Mouse (Mus musculus): Measurements from ENCODE around the gene Slc23a4. TPM values are rescaled to one million over a fixed set of nuclear protein-coding genes. Genes with fewer than 3 reads are reported as not detected.

The Slc23a4 gene
- polyA plus RNA-seq, 1 experiment from 2014 or later, result 0.33 TPM

- H3K4me3 ChIP-seq, result no peak overlapping the region
- no peak overlapping the region for H3K9ac ChIP-seq
- H3K36me3 ChIP-seq, result no peaks in the 10 kb centered on the region
- H3K27me3 ChIP-seq (replicated peaks), result peaks cover 16% of the 10 kb centered on the region; the same call in 1 of the 2 replicates
- ATAC-seq, result no peak
- no peaks in the 10 kb centered on the region for H3K9me3 ChIP-seq (replicated peaks)
- 65% methylated on average over 4 of the region's 4 CpGs for WGBS (ENCODE audit: insufficient replicate concordance)
- no peak overlapping the region for H3K4me2 ChIP-seq
- H3K27ac ChIP-seq, result no peak overlapping the region
- peaks cover 8% of the 10 kb centered on the region for H3K4me1 ChIP-seq
Measured at GRCm38 (mm10) chr6:34996496-34996895, 8.3 kb upstream of the Slc23a4 start.

- peak overlapping the region; percentile 69 for H3K4me2 ChIP-seq
- peak overlapping the region; percentile 34; the same call in 1 of the 2 replicates for H3K4me3 ChIP-seq
- 8% methylated on average over 13 of the region's 13 CpGs for WGBS (ENCODE audit: insufficient replicate concordance)
- no peaks in the 10 kb centered on the region for H3K9me3 ChIP-seq (replicated peaks)
- peaks cover 8% of the 10 kb centered on the region for H3K4me1 ChIP-seq
- no peaks in the 10 kb centered on the region for H3K36me3 ChIP-seq
- no peak overlapping the region for H3K9ac ChIP-seq
- H3K27me3 ChIP-seq (replicated peaks), result peaks cover 16% of the 10 kb centered on the region; the same call in 1 of the 2 replicates
- H3K27ac ChIP-seq, result no peak overlapping the region
- peak; percentile 62 for ATAC-seq
Measured at GRCm38 (mm10) chr6:34995265-34995681, 7.1 kb upstream of the Slc23a4 start.

- H3K36me3 ChIP-seq, result no peaks in the 10 kb centered on the region
- WGBS (ENCODE audit: insufficient replicate concordance), result 25% methylated on average over 5 of the region's 5 CpGs
- peak overlapping the region; percentile 69 for H3K4me2 ChIP-seq
- no peak overlapping the region for H3K9ac ChIP-seq
- H3K4me1 ChIP-seq, result peaks cover 8% of the 10 kb centered on the region
- H3K27ac ChIP-seq, result no peak overlapping the region
- H3K9me3 ChIP-seq (replicated peaks), result no peaks in the 10 kb centered on the region
- peaks cover 16% of the 10 kb centered on the region; the same call in 1 of the 2 replicates for H3K27me3 ChIP-seq (replicated peaks)
- H3K4me3 ChIP-seq, result peak overlapping the region; percentile 34; the same call in 1 of the 2 replicates
- peak; percentile 49; the same call in 1 of the 2 replicates for ATAC-seq
Measured at GRCm38 (mm10) chr6:34994692-34995091, 6.5 kb upstream of the Slc23a4 start.

DNA sequence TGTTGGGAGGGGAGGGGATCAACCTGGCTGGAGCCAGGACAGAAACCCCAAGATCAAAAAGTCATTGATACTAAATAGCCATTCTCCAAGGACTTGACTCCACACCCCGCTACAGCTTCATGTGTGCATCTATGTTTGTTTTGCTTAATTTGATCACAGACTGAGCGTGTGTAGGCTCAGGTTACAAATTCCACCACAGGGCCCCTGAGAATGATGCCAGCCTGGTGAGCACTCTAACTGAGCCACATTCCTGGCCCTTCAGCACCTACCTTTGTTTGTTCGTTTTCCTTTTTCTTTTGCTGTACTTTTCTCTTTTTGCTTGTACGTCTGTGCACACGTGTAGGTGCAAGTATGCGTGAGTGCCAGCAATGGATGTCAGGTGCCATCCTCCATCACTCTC, 1.1 kb upstream of the Slc23a4 start:
- H3K4me1 ChIP-seq, result peaks cover 18% of the 10 kb centered on the region
- H3K4me2 ChIP-seq, result no peak overlapping the region
- H3K9ac ChIP-seq, result no peak overlapping the region
- H3K4me3 ChIP-seq, result no peak overlapping the region
- H3K36me3 ChIP-seq, result no peaks in the 10 kb centered on the region
- WGBS (ENCODE audit: insufficient replicate concordance), result 75% methylated on average over 6 of the region's 6 CpGs
- H3K27ac ChIP-seq, result no peak overlapping the region
- H3K27me3 ChIP-seq (replicated peaks), result peaks cover 12% of the 10 kb centered on the region; the same call in 1 of the 2 replicates
- no peak for ATAC-seq
- no peaks in the 10 kb centered on the region for H3K9me3 ChIP-seq (replicated peaks)

DNA sequence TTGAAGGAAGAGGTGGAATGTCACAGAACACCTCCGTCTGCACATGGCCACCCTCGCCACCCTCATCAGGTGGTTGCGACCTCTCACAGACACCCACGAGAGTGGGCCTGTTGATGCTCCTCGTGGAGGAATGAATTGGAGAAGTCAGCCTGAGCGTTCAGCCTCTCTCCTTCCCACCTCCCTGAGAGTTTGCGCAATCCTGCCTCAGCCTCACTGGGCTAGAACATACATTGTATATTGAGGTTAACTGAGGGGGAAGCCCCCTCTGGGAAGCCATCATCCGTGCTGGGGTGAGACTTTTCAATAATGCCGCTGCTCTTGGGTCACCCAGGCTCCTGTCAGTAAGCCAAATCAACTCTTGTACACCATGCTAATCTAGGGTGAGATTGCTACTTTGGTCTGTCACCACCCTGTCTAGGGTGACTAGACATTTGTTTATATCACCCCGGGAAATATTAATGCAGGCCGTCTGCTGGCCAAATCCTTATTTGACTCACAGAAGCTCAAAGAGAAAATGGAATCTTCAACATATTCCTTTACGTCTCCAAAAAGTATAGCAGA, 1.0 kb downstream of the Slc23a4 start:
- H3K27ac ChIP-seq, result no peak overlapping the region
- peaks cover 12% of the 10 kb centered on the region; the same call in 1 of the 2 replicates for H3K27me3 ChIP-seq (replicated peaks)
- ATAC-seq, result no peak
- no peaks in the 10 kb centered on the region for H3K36me3 ChIP-seq
- no peaks in the 10 kb centered on the region for H3K9me3 ChIP-seq (replicated peaks)
- H3K4me3 ChIP-seq, result no peak overlapping the region
- H3K4me1 ChIP-seq, result peaks cover 18% of the 10 kb centered on the region
- 57% methylated on average over 12 of the region's 12 CpGs for WGBS (ENCODE audit: insufficient replicate concordance)
- no peak overlapping the region for H3K4me2 ChIP-seq
- no peak overlapping the region for H3K9ac ChIP-seq

DNA sequence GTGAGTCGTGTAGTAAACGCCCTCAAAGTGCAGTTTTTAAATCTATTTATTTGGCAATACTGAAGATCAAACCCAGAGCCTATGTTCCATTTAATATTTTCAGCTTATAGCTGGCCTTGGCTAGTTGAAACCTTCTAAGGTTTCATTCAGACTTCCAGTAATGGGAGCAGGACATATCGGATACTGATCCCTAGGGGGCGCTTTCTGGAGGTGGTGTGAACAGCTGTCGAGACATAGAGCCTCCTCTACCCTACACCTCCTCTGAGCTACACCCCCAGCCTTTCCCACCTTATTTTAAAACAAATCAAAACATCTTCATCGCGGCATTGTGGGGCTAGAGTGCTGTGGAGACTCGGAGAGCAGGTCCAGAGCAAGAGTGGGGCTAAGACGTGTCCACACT, 7.5 kb downstream of the Slc23a4 start:
- ATAC-seq, result no peak
- WGBS (ENCODE audit: insufficient replicate concordance), result 49% methylated on average over 9 of the region's 9 CpGs
- Histone ChIP-seq H3K4me1 (no peaks in the 10 kb centered on the region), H3K9me3 (replicated peaks) (no peaks in the 10 kb centered on the region), H3K4me3 (no peak overlapping the region), H3K27me3 (replicated peaks) (no peaks in the 10 kb centered on the region), H3K4me2 (no peak overlapping the region), H3K36me3 (no peaks in the 10 kb centered on the region), H3K9ac (no peak overlapping the region), H3K27ac (no peak overlapping the region)

DNA sequence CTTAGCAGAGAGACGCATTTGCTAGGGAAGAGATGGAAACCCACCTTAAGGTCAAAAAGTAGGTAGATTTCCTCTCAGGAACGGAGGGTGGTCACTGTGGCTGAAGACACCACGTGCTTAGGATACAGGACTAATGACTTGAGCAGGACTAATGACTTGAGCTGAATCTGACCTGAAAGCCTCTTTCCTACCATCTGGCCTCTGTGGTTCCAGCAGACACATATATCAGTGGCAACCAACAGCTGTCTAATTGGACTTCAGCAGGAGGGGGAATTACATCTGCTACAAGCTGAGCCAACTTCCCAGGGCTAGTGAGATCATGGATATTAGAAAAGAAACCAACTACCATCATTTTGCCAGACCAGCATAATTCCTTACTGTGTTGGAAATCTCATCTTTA, 8.9 kb downstream of the Slc23a4 start:
- no peak for ATAC-seq
- Histone ChIP-seq H3K4me2 (no peak overlapping the region), H3K36me3 (no peaks in the 10 kb centered on the region), H3K4me1 (no peaks in the 10 kb centered on the region), H3K4me3 (no peak overlapping the region), H3K9me3 (replicated peaks) (no peaks in the 10 kb centered on the region), H3K9ac (no peak overlapping the region), H3K27ac (no peak overlapping the region), H3K27me3 (replicated peaks) (no peaks in the 10 kb centered on the region)
- WGBS (ENCODE audit: insufficient replicate concordance), result 61% methylated on average over 3 of the region's 3 CpGs

GRCm38 (mm10) chr6:34971181-34971580, 17.0 kb downstream of the Slc23a4 start:
- no peaks in the 10 kb centered on the region for H3K4me1 ChIP-seq
- WGBS (ENCODE audit: insufficient replicate concordance), result 58% methylated on average over 3 of the region's 3 CpGs
- no peaks in the 10 kb centered on the region for H3K9me3 ChIP-seq (replicated peaks)
- H3K9ac ChIP-seq, result no peak overlapping the region
- H3K27ac ChIP-seq, result no peak overlapping the region
- no peak overlapping the region for H3K4me3 ChIP-seq
- H3K4me2 ChIP-seq, result no peak overlapping the region
- H3K27me3 ChIP-seq (replicated peaks), result no peaks in the 10 kb centered on the region
- ATAC-seq, result no peak
- H3K36me3 ChIP-seq, result no peaks in the 10 kb centered on the region

DNA sequence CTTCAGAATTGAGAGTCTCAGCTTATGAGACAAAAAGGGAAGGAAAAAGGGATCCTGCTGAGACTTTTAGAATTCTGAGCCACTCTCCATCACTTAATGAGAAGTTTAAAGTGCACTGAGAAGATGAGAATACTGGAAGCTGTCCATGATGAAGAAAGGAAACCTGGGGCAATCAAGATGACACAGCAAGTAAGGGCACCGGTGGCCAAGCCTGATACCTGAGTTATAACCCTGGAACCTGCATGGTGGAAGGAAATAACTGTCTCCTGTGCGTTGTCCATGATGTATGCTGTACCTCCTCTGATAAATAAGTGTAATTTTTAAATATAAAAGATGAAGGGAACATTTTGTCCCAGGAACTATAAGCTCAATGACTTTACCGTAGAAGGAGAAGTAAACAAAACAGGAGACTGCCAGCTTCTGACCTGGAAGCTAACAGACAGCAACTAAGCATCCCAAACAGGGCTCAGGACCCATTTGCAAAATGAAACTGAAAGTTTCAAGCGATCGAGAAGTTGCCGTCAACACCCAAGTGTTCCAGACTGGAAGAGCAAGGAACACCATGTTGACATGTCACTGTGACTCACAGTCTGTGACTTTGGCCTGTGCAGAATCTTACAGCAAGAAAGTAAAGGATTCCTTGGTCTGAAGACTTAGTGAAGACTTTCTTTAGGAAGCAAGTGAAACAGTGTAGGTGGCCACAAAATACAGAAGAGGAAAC, 22.2 kb downstream of the Slc23a4 start:
- H3K9me3 ChIP-seq (replicated peaks), result no peaks in the 10 kb centered on the region
- H3K36me3 ChIP-seq, result no peaks in the 10 kb centered on the region
- H3K4me3 ChIP-seq, result no peak overlapping the region
- ATAC-seq, result no peak
- 67% methylated on average over 6 of the region's 6 CpGs for WGBS (ENCODE audit: insufficient replicate concordance)
- no peak overlapping the region for H3K9ac ChIP-seq
- no peaks in the 10 kb centered on the region for H3K4me1 ChIP-seq
- H3K27ac ChIP-seq, result no peak overlapping the region
- H3K4me2 ChIP-seq, result no peak overlapping the region
- no peaks in the 10 kb centered on the region for H3K27me3 ChIP-seq (replicated peaks)

GRCm38 (mm10) chr6:34964550-34964949, 23.7 kb downstream of the Slc23a4 start:
- Histone ChIP-seq H3K4me3 (no peak overlapping the region), H3K36me3 (no peaks in the 10 kb centered on the region), H3K27ac (no peak overlapping the region), H3K9ac (no peak overlapping the region), H3K4me1 (no peaks in the 10 kb centered on the region), H3K4me2 (no peak overlapping the region), H3K9me3 (replicated peaks) (no peaks in the 10 kb centered on the region), H3K27me3 (replicated peaks) (no peaks in the 10 kb centered on the region)
- WGBS (ENCODE audit: insufficient replicate concordance), result 49% methylated on average over 2 of the region's 2 CpGs
- ATAC-seq, result no peak

- 80% methylated on average over 7 of the region's 7 CpGs for WGBS (ENCODE audit: insufficient replicate concordance)
- peaks cover 13% of the 10 kb centered on the region; the same call in 1 of the 2 replicates for H3K4me1 ChIP-seq
- H3K27me3 ChIP-seq (replicated peaks), result no peaks in the 10 kb centered on the region
- H3K4me3 ChIP-seq, result no peak overlapping the region
- no peaks in the 10 kb centered on the region for H3K9me3 ChIP-seq (replicated peaks)
- H3K9ac ChIP-seq, result no peak overlapping the region
- ATAC-seq, result no peak
- no peaks in the 10 kb centered on the region for H3K36me3 ChIP-seq
- no peak overlapping the region for H3K27ac ChIP-seq
- H3K4me2 ChIP-seq, result no peak overlapping the region
Measured at GRCm38 (mm10) chr6:34959131-34959530, 29.1 kb downstream of the Slc23a4 start.

GRCm38 (mm10) chr6:34955862-34956241, 32.4 kb downstream of the Slc23a4 start:
- Histone ChIP-seq H3K27me3 (replicated peaks) (no peaks in the 10 kb centered on the region), H3K27ac (no peak overlapping the region), H3K4me2 (peak overlapping the region; percentile 57), H3K36me3 (no peaks in the 10 kb centered on the region), H3K9ac (no peak overlapping the region; the same call in 1 of the 2 replicates), H3K4me1 (peaks cover 13% of the 10 kb centered on the region; the same call in 1 of the 2 replicates), H3K9me3 (replicated peaks) (no peaks in the 10 kb centered on the region), H3K4me3 (peak overlapping the region; percentile 20; the same call in 1 of the 2 replicates)
- no peak for ATAC-seq
- 33% methylated on average over 8 of the region's 8 CpGs for WGBS (ENCODE audit: insufficient replicate concordance)

Measured in liver, embryonic 12.5 days (tissue).